Mouse (Mus musculus): ENCODE data around the gene Fa2h.

GRCm38 (mm10) chr8:111336692-111337091 is 56.9 kb downstream of the Fa2h start:
- no peak for TF ChIP-seq CTCF (IDR thresholded peaks at IDR 0.05; ENCODE audit: borderline replicate concordance, insufficient read depth, low read length)
- TF ChIP-seq POLR2A (IDR thresholded peaks at IDR 0.05; ENCODE audit: low read depth, low read length): no peak

Data from embryonic fibroblast, embryonic 13.5 days (primary cell).